In genomic region chrX:142561788-142562187, GRCm38 (mm10) we compare ENCODE assay signal across 18 mouse cellular contexts.
"Had no signal": no experiment of that assay in that cellular context is flagged by ENCODE, and none has a peak within 500 bp of the region (broad histone marks: within the 10 kb centered on the region; RNA-seq: fewer than 3 reads in every experiment).

No protein-coding gene starts in this region.

- DNase-seq: kidney, adult 18-20 months; kidney, postnatal 36 days; layer of hippocampus, postnatal 36 days; lung, adult 18-20 months; lung, postnatal 10 days; lung, postnatal 36 days; retina, postnatal 1 day; thymus, adult 18-20 months; thymus, postnatal 14 days had no signal

- H3K9me3 ChIP-seq: lung, embryonic 15.5 days; midbrain, embryonic 12.5 days; midbrain, embryonic 15.5 days; neural tube, embryonic 12.5 days; neural tube, embryonic 15.5 days had no signal

- ATAC-seq: inflammation-experienced regulatory T-cells, adult 6 months; intestine, embryonic 16.5 days; midbrain, embryonic 15.5 days had no signal

- H3K36me3 ChIP-seq: lung, embryonic 15.5 days; midbrain, embryonic 12.5 days; midbrain, embryonic 15.5 days; neural tube, embryonic 12.5 days; neural tube, embryonic 15.5 days had no signal

- H3K27me3 ChIP-seq: neural tube, embryonic 12.5 days had no signal

- H3K9ac ChIP-seq: lung, embryonic 15.5 days; midbrain, embryonic 12.5 days; midbrain, embryonic 15.5 days; neural tube, embryonic 12.5 days; neural tube, embryonic 15.5 days had no signal

- H3K4me1 ChIP-seq: lung, embryonic 15.5 days; midbrain, embryonic 12.5 days; midbrain, embryonic 15.5 days; neural tube, embryonic 12.5 days; neural tube, embryonic 15.5 days had no signal

- H3K4me3 ChIP-seq: left cerebral cortex, adult 2 months; lung, embryonic 15.5 days; midbrain, embryonic 12.5 days; midbrain, embryonic 15.5 days; neural tube, embryonic 12.5 days; neural tube, embryonic 15.5 days had no signal

- H3K4me2 ChIP-seq: lung, embryonic 15.5 days; midbrain, embryonic 12.5 days; midbrain, embryonic 15.5 days; neural tube, embryonic 12.5 days; neural tube, embryonic 15.5 days had no signal

- H3K27ac ChIP-seq: kidney, postnatal 0 days; left cerebral cortex, adult 2 months; lung, embryonic 15.5 days; midbrain, embryonic 12.5 days; midbrain, embryonic 15.5 days; neural tube, embryonic 12.5 days; neural tube, embryonic 15.5 days had no signal
